Mouse (Mus musculus): ENCODE measurements around the gene Grap2. TPM values are rescaled to one million over a fixed set of nuclear protein-coding genes. Genes with fewer than 3 reads are reported as not detected.
"Not testable (repeated sequence)": the region's sequence is repeated elsewhere in the genome, so short reads cannot be mapped to it uniquely, and the experiment has no call there.

Grap2 gene
- polyA plus RNA-seq, 1 experiment from 2014 or later, result 0.32 TPM

- Histone ChIP-seq H3K4me3 (ENCODE audit: low read depth, low read length) (no peak overlapping the region), H3K27me3 (ENCODE audit: control insufficient read depth, insufficient read depth, low read length) (no peaks in the 10 kb centered on the region), H3K9ac (replicated peaks; ENCODE audit: low read depth, low read length) (no peak overlapping the region), H3K27ac (ENCODE audit: low read depth, low read length) (no peak overlapping the region), H3K9me3 (ENCODE audit: control insufficient read depth, low read length) (no peaks in the 10 kb centered on the region), H3K4me1 (ENCODE audit: control insufficient read depth, insufficient read depth, low read length) (peaks cover 6% of the 10 kb centered on the region), H3K4me2 (ENCODE audit: low read depth, low read length) (no peak overlapping the region), H3K36me3 (ENCODE audit: control insufficient read depth, insufficient read depth, low read length) (no peaks in the 10 kb centered on the region)
- 91% methylated on average over 17 of the region's 17 CpGs for WGBS
- ATAC-seq (ENCODE audit: low read depth), result no peak
These were observed 2.0 kb downstream of the Grap2 start for GRCm38 (mm10) chr15:80574211-80575040.

- ATAC-seq (ENCODE audit: low read depth), result no peak
- no peaks in the 10 kb centered on the region for H3K36me3 ChIP-seq (ENCODE audit: control insufficient read depth, insufficient read depth, low read length)
These were observed 3.5 kb downstream of the Grap2 start for GRCm38 (mm10) chr15:80575817-80576370.

DNA sequence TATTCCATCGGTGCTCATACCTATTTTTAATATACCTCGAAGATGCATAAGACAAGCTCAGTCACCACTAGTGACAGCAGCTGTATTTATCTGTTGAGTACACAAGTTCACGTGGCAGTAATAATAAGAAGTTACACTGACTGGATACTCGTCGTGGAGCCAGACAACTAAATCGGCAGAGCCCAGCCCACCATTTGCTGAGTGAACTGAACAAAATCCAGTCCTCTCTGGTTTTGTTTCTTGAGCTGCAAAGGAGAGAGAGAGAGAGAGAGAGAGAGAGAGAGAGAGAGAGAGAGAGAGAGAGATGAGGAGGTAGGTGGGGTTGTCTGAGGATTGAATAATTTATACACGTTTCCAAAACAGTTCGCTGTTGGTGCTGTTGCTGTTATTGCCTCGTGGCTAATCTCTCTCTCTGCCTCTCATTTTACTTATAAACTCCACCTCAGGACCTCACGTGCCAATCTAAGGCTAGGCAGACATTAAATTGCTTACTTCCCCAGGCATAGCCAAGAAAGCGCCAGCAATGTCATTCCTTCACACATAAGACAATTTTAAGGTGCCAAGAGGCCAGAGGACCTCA, 4.1 kb downstream of the Grap2 start:
- no peaks in the 10 kb centered on the region for H3K9me3 ChIP-seq (ENCODE audit: control insufficient read depth, low read length)
- H3K4me1 ChIP-seq (ENCODE audit: control insufficient read depth, insufficient read depth, low read length), result peaks cover 6% of the 10 kb centered on the region
- H3K27ac ChIP-seq (ENCODE audit: low read depth, low read length), result no peak overlapping the region
- H3K27me3 ChIP-seq (ENCODE audit: control insufficient read depth, insufficient read depth, low read length), result no peaks in the 10 kb centered on the region
- H3K4me2 ChIP-seq (ENCODE audit: low read depth, low read length), result no peak overlapping the region
- H3K4me3 ChIP-seq (ENCODE audit: low read depth, low read length), result no peak overlapping the region
- no peak overlapping the region for H3K9ac ChIP-seq (replicated peaks; ENCODE audit: low read depth, low read length)
- 84% methylated on average over 11 of the region's 11 CpGs for WGBS
- ATAC-seq (ENCODE audit: low read depth), result no peak
- no peaks in the 10 kb centered on the region for H3K36me3 ChIP-seq (ENCODE audit: control insufficient read depth, insufficient read depth, low read length)

More at GRCm38 (mm10) chr15:80575817-80576370, 3.5 kb downstream of the Grap2 start:
- H3K27ac ChIP-seq (ENCODE audit: low read depth, low read length), result no peak overlapping the region
- no peak overlapping the region for H3K4me2 ChIP-seq (ENCODE audit: low read depth, low read length)
- H3K4me1 ChIP-seq (ENCODE audit: control insufficient read depth, insufficient read depth, low read length), result peaks cover 6% of the 10 kb centered on the region
- H3K4me3 ChIP-seq (ENCODE audit: low read depth, low read length), result no peak overlapping the region
- WGBS, result 82% methylated on average over 13 of the region's 13 CpGs
- H3K9me3 ChIP-seq (ENCODE audit: control insufficient read depth, low read length), result no peaks in the 10 kb centered on the region
- no peaks in the 10 kb centered on the region for H3K27me3 ChIP-seq (ENCODE audit: control insufficient read depth, insufficient read depth, low read length)
- no peak overlapping the region for H3K9ac ChIP-seq (replicated peaks; ENCODE audit: low read depth, low read length)

GRCm38 (mm10) chr15:80577166-80577960, 5.0 kb downstream of the Grap2 start:
- H3K9ac ChIP-seq (replicated peaks; ENCODE audit: low read depth, low read length), result no peak overlapping the region
- H3K27ac ChIP-seq (ENCODE audit: low read depth, low read length), result no peak overlapping the region
- no peak for ATAC-seq (ENCODE audit: low read depth)
- H3K36me3 ChIP-seq (ENCODE audit: control insufficient read depth, insufficient read depth, low read length), result no peaks in the 10 kb centered on the region
- no peak overlapping the region for H3K4me3 ChIP-seq (ENCODE audit: low read depth, low read length)
- H3K4me1 ChIP-seq (ENCODE audit: control insufficient read depth, insufficient read depth, low read length), result peaks cover 6% of the 10 kb centered on the region
- H3K9me3 ChIP-seq (ENCODE audit: control insufficient read depth, low read length), result no peaks in the 10 kb centered on the region
- 4% methylated on average over 22 of the region's 22 CpGs for WGBS
- H3K4me2 ChIP-seq (ENCODE audit: low read depth, low read length), result 0 out of 2 replicates have a peak overlapping the region, but pooled peaks have one; percentile 29
- no peaks in the 10 kb centered on the region for H3K27me3 ChIP-seq (ENCODE audit: control insufficient read depth, insufficient read depth, low read length)

GRCm38 (mm10) chr15:80579121-80579520, 6.7 kb downstream of the Grap2 start:
- Histone ChIP-seq H3K36me3 (ENCODE audit: control insufficient read depth, insufficient read depth, low read length) (no peaks in the 10 kb centered on the region), H3K4me1 (ENCODE audit: control insufficient read depth, insufficient read depth, low read length) (peaks cover 6% of the 10 kb centered on the region), H3K4me2 (ENCODE audit: low read depth, low read length) (no peak overlapping the region), H3K27ac (ENCODE audit: low read depth, low read length) (no peak overlapping the region), H3K9me3 (ENCODE audit: control insufficient read depth, low read length) (no peaks in the 10 kb centered on the region), H3K4me3 (ENCODE audit: low read depth, low read length) (no peak overlapping the region), H3K27me3 (ENCODE audit: control insufficient read depth, insufficient read depth, low read length) (no peaks in the 10 kb centered on the region), H3K9ac (replicated peaks; ENCODE audit: low read depth, low read length) (no peak overlapping the region)
- ATAC-seq (ENCODE audit: low read depth), result no peak
- WGBS, result 51% methylated on average over 3 of the region's 3 CpGs

- not testable (repeated sequence) for ATAC-seq (ENCODE audit: low read depth); H3K9me3 ChIP-seq (ENCODE audit: control insufficient read depth, low read length); H3K9ac ChIP-seq (replicated peaks; ENCODE audit: low read depth, low read length); H3K4me1 ChIP-seq (ENCODE audit: control insufficient read depth, insufficient read depth, low read length); H3K36me3 ChIP-seq (ENCODE audit: control insufficient read depth, insufficient read depth, low read length); H3K27ac ChIP-seq (ENCODE audit: low read depth, low read length); H3K4me3 ChIP-seq (ENCODE audit: low read depth, low read length); H3K4me2 ChIP-seq (ENCODE audit: low read depth, low read length); H3K27me3 ChIP-seq (ENCODE audit: control insufficient read depth, insufficient read depth, low read length)
- 66% methylated on average over 1 of the region's 1 CpGs for WGBS
These were observed 8.2 kb downstream of the Grap2 start for GRCm38 (mm10) chr15:80580585-80580984.

- no peak overlapping the region for H3K27ac ChIP-seq (ENCODE audit: low read depth, low read length)
- no peaks in the 10 kb centered on the region for H3K36me3 ChIP-seq (ENCODE audit: control insufficient read depth, insufficient read depth, low read length)
- no peak for ATAC-seq (ENCODE audit: low read depth)
- no peak overlapping the region for H3K4me2 ChIP-seq (ENCODE audit: low read depth, low read length)
- H3K9me3 ChIP-seq (ENCODE audit: control insufficient read depth, low read length), result no peaks in the 10 kb centered on the region
- H3K4me1 ChIP-seq (ENCODE audit: control insufficient read depth, insufficient read depth, low read length), result peaks cover 1% of the 10 kb centered on the region
- H3K27me3 ChIP-seq (ENCODE audit: control insufficient read depth, insufficient read depth, low read length), result no peaks in the 10 kb centered on the region
- H3K9ac ChIP-seq (replicated peaks; ENCODE audit: low read depth, low read length), result no peak overlapping the region
- no peak overlapping the region for H3K4me3 ChIP-seq (ENCODE audit: low read depth, low read length)
- WGBS, result 81% methylated on average over 20 of the region's 20 CpGs
These were observed 10.4 kb downstream of the Grap2 start for GRCm38 (mm10) chr15:80582581-80583495.

DNA sequence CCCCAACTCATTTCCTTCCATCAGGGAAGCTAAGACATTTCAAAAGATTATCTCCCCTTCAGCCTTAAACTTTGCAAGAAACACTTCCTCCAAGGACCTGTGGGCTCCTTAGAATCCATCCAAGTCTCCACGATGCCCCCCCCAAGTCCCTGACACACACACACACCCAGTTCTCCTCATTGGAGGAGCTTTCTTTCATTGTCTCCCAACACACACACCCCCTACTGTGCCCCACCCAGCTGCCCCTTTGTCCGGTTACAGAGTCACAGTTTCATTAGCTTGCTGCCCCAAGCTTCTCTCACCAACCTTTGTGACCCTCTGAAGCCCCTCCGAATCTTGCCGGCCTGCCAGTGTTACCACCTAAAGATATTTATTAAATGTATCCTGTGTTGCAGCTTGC, 13.9 kb downstream of the Grap2 start:
- WGBS, result 24% methylated on average over 4 of the region's 4 CpGs
- Histone ChIP-seq H3K4me3 (ENCODE audit: low read depth, low read length) (no peak overlapping the region), H3K4me1 (ENCODE audit: control insufficient read depth, insufficient read depth, low read length) (no peaks in the 10 kb centered on the region), H3K27me3 (ENCODE audit: control insufficient read depth, insufficient read depth, low read length) (no peaks in the 10 kb centered on the region), H3K36me3 (ENCODE audit: control insufficient read depth, insufficient read depth, low read length) (no peaks in the 10 kb centered on the region), H3K27ac (ENCODE audit: low read depth, low read length) (no peak overlapping the region), H3K9me3 (ENCODE audit: control insufficient read depth, low read length) (no peaks in the 10 kb centered on the region), H3K4me2 (ENCODE audit: low read depth, low read length) (no peak overlapping the region), H3K9ac (replicated peaks; ENCODE audit: low read depth, low read length) (no peak overlapping the region)
- ATAC-seq (ENCODE audit: low read depth), result no peak

Data from neural tube, embryonic 14.5 days (tissue).